Mouse (Mus musculus): ENCODE results near the gene Tsen54.

DNA sequence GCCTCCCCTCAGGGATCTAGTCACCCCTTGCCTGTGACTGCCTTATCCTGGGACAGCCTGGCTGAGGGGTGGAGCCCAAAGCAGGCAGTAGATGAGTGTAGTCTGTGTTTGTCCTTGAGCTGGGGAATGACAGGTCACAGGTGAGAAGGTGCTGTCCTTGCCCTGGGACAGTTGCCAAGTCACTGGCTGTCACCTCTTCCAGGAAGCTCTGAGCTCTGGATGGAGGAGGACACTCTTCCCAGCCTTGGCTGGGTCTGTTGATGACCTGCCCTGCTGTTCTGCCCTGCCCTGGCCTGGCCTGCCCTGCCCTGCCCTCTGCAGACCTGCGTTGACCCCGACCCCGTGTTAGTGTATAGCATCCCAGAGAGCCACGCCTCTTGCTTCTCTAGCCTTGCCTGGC is 57.9 kb downstream of the Tsen54 start:
- TF ChIP-seq GATA1 (IDR thresholded peaks at IDR 0.05; ENCODE audit: borderline replicate concordance, low read length) (no peak), FLI1 (IDR thresholded peaks at IDR 0.05; ENCODE audit: low read length) (no peak)

All from megakaryocyte, embryonic 14.5 days (primary cell).